Mouse (Mus musculus) frontal cortex, postnatal 25 days (tissue): ENCODE results near the gene Hpf1.
A peak's percentile ranks its signal among the peaks of the same experiment; 100 is the strongest.

ENCODE experiments used
- DNase-seq, 2 experiments: peaks; one replicate each; pipeline ENCODE4 v3.0.0; 2022; ENCODE audit warnings: low spot score in 2 of 2

The Hpf1 gene

GRCm38 (mm10) chr8:60895878-60896277 lies 5.7 kb downstream of the Hpf1 start:
- no peak for DNase-seq

- no peak for DNase-seq
Measured at GRCm38 (mm10) chr8:60900147-60900546, 9.9 kb downstream of the Hpf1 start.

- no peak for DNase-seq
Measured at GRCm38 (mm10) chr8:60912081-60912480, 21.9 kb downstream of the Hpf1 start.

GRCm38 (mm10) chr8:60912554-60912953 lies 22.3 kb downstream of the Hpf1 start:
- DNase-seq, result no peak

GRCm38 (mm10) chr8:60919069-60919468 lies 28.9 kb downstream of the Hpf1 start:
- DNase-seq, result no peak

GRCm38 (mm10) chr8:60920176-60920575 lies 30.0 kb downstream of the Hpf1 start:
- no peak for DNase-seq

GRCm38 (mm10) chr8:60933617-60934016 lies 43.4 kb downstream of the Hpf1 start:
- DNase-seq, result no peak

- DNase-seq, result no peak
Measured at GRCm38 (mm10) chr8:60938717-60939424, 48.7 kb downstream of the Hpf1 start.

GRCm38 (mm10) chr8:60942867-60943266 lies 52.6 kb downstream of the Hpf1 start:
- no peak for DNase-seq

GRCm38 (mm10) chr8:60947503-60947902 lies 57.3 kb downstream of the Hpf1 start:
- no peak for DNase-seq

- DNase-seq, result no peak
Measured at GRCm38 (mm10) chr8:60949859-60950258, 59.6 kb downstream of the Hpf1 start.

GRCm38 (mm10) chr8:60951271-60951670 lies 61.1 kb downstream of the Hpf1 start:
- DNase-seq, result no peak

GRCm38 (mm10) chr8:60951757-60952156 lies 61.5 kb downstream of the Hpf1 start:
- no peak for DNase-seq

GRCm38 (mm10) chr8:60952803-60953202 lies 62.6 kb downstream of the Hpf1 start:
- DNase-seq, result no peak

- DNase-seq, result peak; percentile 56 to 58
Measured at GRCm38 (mm10) chr8:60954281-60955014, 64.2 kb downstream of the Hpf1 start.

GRCm38 (mm10) chr8:60956847-60957246 lies 66.6 kb downstream of the Hpf1 start:
- no peak for DNase-seq
